Mouse (Mus musculus): ENCODE results near the gene Patz1.
A peak's percentile ranks its signal among the peaks of the same experiment; 100 is the strongest.

Gene Patz1

DNA sequence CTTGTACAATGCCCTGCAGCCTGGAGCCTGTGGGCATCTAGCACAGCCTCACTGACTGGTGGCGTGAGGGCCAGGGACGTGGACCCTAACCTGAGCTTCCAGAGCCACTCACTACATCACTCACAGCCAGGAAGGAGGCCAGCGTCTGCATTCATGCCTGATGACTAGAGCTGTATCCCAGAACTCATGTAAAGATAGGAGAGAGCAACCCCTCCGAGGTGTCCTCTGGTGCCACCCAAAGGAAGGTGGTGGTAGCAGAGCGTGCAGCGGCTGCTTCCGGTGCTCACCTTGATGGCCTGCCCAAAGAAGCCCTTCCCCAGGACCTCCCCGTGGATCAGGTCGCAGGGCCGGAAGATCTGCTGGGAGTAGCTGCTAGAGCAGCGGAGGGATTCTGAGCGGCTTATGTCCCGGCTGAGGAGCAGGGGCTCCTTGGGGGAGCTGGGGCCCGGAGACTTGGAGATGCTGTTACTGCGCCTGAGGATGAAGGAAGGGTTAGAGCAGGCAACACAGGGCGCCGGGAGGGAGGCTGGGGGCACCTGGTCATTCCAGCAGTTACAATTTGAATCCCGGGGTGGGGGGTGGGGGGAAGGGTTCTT is 64.4 kb downstream of the Patz1 start:
- DNase-seq (ENCODE audit: low read depth, low spot score), result peak; percentile 86
